Mouse (Mus musculus): Measurements from ENCODE around the gene Cela2a.

Cela2a gene

GRCm38 (mm10) chr4:141826060-141826459, at the start of gene Cela2a:
Gene Cela2a, minus strand, starts transcription at chr4:141826160.
- no peak for DNase-seq (ENCODE audit: extremely low spot score, low read depth, low spot score)

DNA sequence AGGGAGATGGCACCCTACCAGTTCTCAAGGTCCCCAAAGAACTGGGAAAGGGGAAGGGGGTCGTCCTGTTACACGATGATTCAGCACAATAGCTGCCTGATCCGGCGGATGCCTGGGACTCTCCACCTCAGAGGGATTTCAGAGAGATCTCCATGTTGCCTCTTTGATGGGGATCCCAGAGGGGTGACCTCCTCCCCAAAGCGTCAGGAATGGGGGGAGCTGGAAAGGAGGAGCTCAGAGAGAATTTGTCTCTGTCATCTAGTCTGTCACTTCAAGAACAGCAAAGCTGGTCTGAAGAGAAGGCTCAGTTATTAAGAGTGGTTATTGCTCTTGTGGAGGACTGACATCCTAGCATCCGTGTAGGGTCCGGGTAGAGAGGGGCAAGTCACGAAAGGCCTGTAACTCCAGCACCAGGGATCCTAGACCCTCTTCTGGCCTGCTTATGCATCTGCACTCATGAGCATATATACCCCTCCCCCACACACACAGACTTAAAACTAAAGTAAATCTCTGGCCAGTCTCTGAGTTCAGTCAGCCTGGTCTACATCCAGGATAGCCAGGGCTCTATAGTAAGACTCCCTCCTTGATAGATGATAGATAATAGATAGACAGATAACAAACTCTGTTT, 49.6 kb upstream of the Cela2a start:
- DNase-seq (ENCODE audit: extremely low spot score, low read depth, low spot score), result no peak

DNA sequence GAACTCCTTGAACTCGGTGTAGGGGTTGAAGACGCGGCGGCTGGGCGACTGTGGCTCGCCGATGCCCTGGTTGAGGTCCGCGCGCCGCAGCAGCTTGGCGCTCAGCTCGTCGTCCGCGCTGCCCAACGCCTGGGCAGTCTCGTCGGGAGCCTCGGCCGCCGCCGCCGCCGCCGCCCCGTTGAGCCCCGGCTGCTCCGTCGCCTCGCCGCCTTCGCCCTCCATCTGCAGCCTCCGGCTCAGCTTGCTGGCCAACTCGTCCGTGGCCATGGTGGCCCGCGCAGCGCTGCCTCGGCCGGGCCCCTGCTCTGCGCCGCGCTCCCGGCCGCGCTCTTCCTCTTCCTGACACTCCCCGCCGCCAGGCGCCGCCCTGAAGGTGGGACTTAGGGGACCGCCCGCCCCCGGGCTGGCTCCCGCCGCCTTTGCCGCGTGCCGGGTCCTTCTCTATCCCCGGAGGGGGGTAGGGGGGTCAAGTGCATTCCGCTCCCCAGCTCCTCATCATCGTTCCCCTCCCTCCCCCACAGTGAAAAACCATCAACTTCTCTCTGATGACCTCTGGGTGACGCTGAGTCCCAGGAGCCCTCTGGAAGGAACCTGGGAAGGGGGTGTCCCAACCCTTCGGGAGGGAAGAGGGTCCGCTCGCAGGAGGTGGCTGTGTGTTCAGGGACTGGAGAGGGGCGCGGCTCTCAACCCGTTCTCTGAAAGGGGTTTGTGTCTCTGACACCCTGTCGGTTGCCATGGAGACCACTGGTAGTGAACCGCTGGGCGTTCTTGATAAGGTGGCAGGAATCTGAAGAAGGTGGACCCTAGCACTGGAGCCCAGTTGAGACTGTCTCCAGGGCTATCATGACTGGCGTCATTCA, 48.9 kb upstream of the Cela2a start, which contains the start of gene Efhd2:
TSS of gene Efhd2 (minus strand) at position 320 of the 860 bp plus-strand sequence.
- no peak for DNase-seq (ENCODE audit: extremely low spot score, low read depth, low spot score)

DNA sequence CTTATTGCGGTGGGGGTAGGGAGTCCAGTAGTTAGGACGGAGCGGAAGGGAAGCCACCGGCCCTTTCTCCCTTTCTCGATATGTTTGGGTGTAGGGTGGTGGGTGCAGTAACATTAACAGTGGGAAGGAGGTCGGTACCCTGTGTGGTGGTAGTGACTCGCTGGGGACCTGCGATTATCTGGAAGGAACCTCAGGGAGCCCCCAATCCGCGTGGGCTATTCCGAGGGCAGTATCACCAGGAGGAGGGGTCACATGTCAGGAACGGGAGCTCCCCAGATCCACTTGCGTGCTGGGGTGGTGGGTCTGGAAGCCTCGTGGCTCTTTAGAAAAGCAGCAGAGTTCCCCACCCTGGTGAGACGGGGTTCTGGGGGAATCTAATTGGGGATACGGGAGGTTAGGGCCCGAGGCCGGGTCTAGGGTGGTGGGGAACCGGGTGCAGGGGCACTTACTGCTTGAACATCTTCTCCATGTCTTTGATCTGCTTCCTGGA, 48.2 kb upstream of the Cela2a start:
- no peak for DNase-seq (ENCODE audit: extremely low spot score, low read depth, low spot score)

DNA sequence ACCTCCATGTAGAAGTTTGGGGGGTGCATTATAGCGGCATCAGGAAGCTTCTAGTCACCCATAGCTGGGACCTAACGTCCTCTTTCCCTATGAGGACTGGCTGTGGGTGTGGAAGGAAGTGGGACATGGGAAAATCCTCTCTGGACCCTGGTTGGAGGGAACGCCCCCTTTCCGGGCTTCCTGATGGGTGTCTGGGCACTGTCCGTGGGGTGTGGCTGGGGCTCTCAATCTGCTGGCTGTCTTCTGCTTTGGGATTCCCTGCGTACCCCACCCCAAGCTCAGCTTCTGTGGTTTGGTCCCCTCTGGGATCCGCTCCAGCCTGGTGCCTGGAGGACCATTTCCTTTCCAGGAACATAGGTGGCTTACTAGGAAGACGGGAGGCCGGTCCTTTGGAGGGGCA, 47.0 kb upstream of the Cela2a start:
- DNase-seq (ENCODE audit: extremely low spot score, low read depth, low spot score), result no peak

DNA sequence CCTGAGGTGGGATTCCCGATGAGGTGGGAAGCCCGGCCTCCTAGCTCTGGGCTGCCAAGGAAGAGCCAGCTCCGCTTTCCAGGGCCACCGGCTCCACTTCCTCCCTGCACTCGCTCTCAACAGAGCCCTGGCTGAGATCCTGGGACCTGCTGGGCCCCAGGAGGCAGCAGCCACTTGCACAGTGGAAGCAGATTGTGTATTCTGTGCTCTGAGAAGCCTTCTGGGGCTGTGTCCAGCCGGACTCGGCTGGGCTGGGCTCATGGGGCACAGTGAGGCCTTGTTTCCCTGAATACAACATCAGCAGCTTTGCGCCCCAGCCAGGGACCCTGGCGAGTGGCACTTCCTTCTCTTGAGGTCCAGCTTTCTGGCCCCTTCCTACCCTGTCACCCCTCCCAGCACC, 45.9 kb upstream of the Cela2a start:
- DNase-seq (ENCODE audit: extremely low spot score, low read depth, low spot score), result no peak

DNA sequence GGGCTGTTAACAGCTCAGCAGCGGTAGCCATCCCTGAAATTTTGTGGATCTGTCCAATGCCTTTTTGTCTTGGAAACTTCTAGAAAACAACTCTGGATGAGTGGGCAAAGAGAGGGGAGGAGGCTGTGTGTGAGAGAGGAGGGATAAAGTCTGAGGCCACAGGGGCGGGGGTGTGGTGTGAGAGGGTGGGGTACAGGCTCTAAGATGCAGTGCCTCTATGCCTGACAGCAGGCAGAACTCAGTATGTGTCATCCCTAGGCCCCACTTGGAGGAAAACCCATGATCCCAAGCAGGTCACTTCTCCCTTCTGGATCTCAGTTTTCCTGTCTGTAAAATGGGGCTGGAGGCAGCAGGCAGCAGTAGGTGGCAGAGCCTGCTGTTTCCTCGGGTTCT, 45.4 kb upstream of the Cela2a start:
- no peak for DNase-seq (ENCODE audit: extremely low spot score, low read depth, low spot score)

- DNase-seq (ENCODE audit: extremely low spot score, low read depth, low spot score), result no peak
These were observed 44.8 kb upstream of the Cela2a start for GRCm38 (mm10) chr4:141870666-141871332.

DNA sequence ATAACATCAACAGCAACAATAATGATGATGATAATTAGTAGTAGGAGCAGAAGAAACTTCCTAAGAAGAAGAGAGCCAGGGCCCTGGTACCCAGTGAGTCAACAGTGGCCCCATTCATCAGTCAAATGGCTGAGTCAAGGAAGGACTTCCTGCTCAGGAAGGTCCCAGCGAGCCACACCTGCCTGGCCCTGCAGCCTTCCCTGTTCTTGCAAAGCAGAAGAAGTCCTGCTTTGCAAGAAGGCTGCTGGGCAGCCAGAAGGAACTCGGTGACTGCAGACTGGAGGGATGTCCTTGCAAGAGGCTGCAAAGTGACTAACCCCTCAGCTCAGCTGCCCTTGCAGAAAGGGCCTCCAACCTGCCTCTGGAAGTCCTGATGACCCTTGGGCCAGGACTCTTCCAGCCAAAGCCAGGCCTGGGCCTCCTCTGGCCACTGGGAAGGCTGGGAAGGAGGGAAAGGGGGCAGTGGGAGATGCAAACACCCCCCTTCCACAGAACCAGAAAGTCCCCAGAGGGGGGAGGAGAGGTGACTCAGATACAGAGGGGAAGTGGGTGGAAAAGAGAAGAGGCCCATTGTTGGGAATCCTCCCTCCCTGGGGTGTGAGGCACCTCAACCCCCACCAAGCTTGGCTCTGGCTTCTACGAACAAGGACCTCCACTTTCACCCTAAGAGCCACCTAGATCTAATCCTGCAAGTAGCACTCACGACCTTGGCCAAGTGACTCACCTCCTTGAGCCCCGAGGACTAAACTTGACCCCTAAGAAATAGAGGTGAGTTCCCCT, 43.7 kb upstream of the Cela2a start:
- DNase-seq (ENCODE audit: extremely low spot score, low read depth, low spot score), result no peak

DNA sequence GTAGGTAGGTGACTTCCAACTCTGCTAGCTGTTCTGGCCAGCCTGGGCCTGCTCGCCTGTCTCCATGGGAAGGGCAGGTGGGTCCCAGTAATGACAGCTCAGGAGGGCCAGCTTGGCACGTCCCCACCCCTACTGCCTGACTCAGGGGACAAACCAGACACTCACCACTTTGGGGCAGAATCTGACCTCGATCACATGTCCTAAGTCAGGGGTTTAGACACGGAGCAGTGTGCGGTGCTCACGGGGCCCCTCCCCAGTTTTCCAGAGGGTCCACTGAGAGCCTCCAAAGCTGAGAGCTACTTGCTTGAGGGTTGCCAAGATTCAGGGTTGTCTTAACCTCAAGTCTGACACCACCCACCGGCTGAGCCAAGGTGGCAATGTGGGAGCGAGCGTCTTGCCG, 42.1 kb upstream of the Cela2a start:
- no peak for DNase-seq (ENCODE audit: extremely low spot score, low read depth, low spot score)

DNA sequence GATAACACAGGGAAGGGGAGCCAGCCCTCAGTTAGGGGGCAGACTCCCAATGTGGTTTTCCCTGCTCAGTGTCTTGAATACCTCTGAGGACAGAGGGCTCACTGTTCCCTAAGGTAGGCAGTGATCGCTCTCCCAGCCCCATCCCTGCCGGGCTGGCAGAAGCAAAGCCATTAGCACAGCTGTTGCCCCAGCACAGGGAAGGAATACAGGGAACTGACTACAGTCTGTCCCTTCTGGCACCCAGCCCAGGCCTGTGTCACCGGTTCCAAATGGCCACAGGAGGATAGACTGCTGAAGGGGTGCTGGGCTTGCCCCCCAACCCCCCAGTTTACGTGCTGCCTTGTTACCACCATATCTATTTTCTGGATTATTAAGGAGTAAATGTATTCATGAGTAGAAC, 41.5 kb upstream of the Cela2a start:
- no peak for DNase-seq (ENCODE audit: extremely low spot score, low read depth, low spot score)

GRCm38 (mm10) chr4:141866933-141867490, 41.1 kb upstream of the Cela2a start:
- no peak for DNase-seq (ENCODE audit: extremely low spot score, low read depth, low spot score)

DNA sequence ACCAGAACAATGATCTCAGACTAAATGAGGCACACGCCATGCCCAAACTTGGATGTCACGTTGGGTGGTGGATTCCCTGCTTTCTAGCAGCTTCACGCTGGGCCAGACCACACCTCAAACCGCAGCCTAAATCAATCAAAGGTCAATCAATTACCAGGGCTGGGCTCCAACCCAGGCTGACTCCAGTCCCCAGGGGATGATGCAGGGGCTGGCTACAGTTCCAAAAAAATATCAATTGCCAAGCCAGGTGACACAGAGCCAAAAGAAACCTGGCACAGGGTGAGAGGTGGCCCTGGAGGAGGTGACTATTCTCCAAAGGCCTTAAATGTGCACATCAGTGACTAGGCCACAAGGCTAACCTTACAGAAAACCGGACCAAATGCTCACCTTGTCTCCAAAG, 39.6 kb upstream of the Cela2a start:
- no peak for DNase-seq (ENCODE audit: extremely low spot score, low read depth, low spot score)

DNA sequence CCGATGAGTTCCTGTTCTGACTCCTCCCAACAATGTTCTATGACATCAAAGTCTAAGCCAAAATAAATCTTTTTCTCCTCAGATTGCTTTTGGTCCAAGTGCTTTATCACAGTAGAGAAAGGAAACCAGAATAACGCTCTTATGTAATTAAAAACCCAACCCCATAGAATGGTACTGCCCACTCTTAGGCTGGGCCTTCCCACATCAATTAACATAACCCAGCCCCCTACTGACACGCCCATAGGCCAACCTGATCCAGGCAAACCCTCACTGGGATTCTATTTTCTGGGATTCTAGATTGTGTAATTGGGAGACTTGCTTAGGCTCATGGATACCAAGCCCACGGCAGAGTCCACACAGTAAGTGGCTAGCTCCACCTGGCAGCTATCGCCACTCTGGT, 39.0 kb upstream of the Cela2a start:
- no peak for DNase-seq (ENCODE audit: extremely low spot score, low read depth, low spot score)

- DNase-seq (ENCODE audit: extremely low spot score, low read depth, low spot score), result no peak
These were observed 38.5 kb upstream of the Cela2a start for GRCm38 (mm10) chr4:141864506-141864905.

- no peak for DNase-seq (ENCODE audit: extremely low spot score, low read depth, low spot score)
These were observed 37.8 kb upstream of the Cela2a start for GRCm38 (mm10) chr4:141863726-141864280.

GRCm38 (mm10) chr4:141862867-141863266, 36.9 kb upstream of the Cela2a start:
- DNase-seq (ENCODE audit: extremely low spot score, low read depth, low spot score), result no peak

GRCm38 (mm10) chr4:141861591-141862295, 35.8 kb upstream of the Cela2a start:
- DNase-seq (ENCODE audit: extremely low spot score, low read depth, low spot score), result no peak

- no peak for DNase-seq (ENCODE audit: extremely low spot score, low read depth, low spot score)
These were observed 34.4 kb upstream of the Cela2a start for GRCm38 (mm10) chr4:141860246-141860841.

Measured in hindlimb bud, embryonic 11.5 days (tissue).